In the genomic region with DNA sequence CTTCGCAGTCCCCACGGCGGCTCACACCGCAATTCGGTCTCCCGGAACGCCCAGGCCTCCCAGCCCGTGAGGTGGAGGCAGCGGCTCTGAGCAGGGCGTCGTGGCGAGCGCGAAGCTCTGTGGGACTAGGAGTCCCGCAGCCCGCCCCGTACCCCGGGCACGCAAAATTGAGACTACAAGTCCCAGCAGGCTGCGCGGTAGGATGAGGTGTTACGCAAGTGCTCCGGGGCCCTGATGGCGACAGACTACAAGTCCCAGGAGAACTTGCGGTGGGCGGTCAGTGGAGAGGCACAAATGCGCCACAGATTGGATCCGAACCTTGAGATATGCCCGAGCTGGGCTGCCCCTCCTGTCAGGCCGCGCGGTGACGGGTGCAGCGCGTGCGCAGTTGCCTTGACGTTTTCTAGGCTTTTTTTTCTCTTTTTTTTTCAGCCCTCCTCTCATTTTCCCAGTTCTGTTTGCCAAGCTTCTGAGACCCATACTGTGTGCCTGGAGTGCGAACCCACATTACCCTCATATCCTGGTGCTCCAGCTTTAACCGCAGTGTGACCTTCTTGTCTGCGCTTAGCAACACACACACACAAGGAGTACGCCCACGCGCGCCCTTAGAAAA, we compare ENCODE assay signal across 8 mouse cellular contexts. TPM values are rescaled to one million over a fixed set of nuclear protein-coding genes. Genes with fewer than 3 reads are reported as not detected.
A peak's percentile ranks its signal among the peaks of the same experiment; 100 is the strongest.
DNase-seq lines count a peak whose midpoint lies in the region; ATAC-seq and TF ChIP-seq lines count a peak whose summit lies in the region.

No protein-coding gene starts in this region.

- H3K4me3 ChIP-seq in heart, embryonic 12.5 days: peak overlapping the region; percentile 87
- H3K4me3 ChIP-seq in kidney, postnatal 0 days (replicated peaks; ENCODE audit: low read depth, low read length): peak overlapping the region; percentile 94
- peak overlapping the region; percentile 97 for H3K4me3 ChIP-seq in liver, embryonic 11.5 days (ENCODE audit: low read depth, low read length)
- H3K4me3 ChIP-seq in stomach, embryonic 14.5 days (ENCODE audit: low read depth, low read length): peak overlapping the region; percentile 91

- no peaks in the 10 kb centered on the region for H3K9me3 ChIP-seq in heart, embryonic 12.5 days (replicated peaks)
- H3K9me3 ChIP-seq in kidney, postnatal 0 days (replicated peaks; ENCODE audit: low read length): no peaks in the 10 kb centered on the region
- H3K9me3 ChIP-seq in liver, embryonic 11.5 days (ENCODE audit: control insufficient read depth, low read length): no peaks in the 10 kb centered on the region
- H3K9me3 ChIP-seq in stomach, embryonic 14.5 days (ENCODE audit: control insufficient read depth, low read depth, low read length): no peaks in the 10 kb centered on the region

- peak overlapping the region; percentile 87 for H3K27ac ChIP-seq in heart, embryonic 12.5 days (ENCODE audit: poor library complexity, severe bottlenecking)
- peak overlapping the region; percentile 96 for H3K27ac ChIP-seq in kidney, postnatal 0 days
- peak overlapping the region; percentile 90 for H3K27ac ChIP-seq in liver, embryonic 11.5 days (ENCODE audit: low read depth, low read length)
- peak overlapping the region; percentile 90 for H3K27ac ChIP-seq in stomach, embryonic 14.5 days (ENCODE audit: low read length)

- peak overlapping the region; percentile 96 for H3K9ac ChIP-seq in heart, embryonic 12.5 days
- peak overlapping the region; percentile 95 for H3K9ac ChIP-seq in kidney, postnatal 0 days (ENCODE audit: low read depth, low read length)
- peak overlapping the region; percentile 91 for H3K9ac ChIP-seq in liver, embryonic 11.5 days (ENCODE audit: low read depth, low read length)
- H3K9ac ChIP-seq in stomach, embryonic 14.5 days (replicated peaks; ENCODE audit: low read depth, low read length): peak overlapping the region; percentile 74

- H3K4me2 ChIP-seq in heart, embryonic 12.5 days: peak overlapping the region; percentile 91
- H3K4me2 ChIP-seq in kidney, postnatal 0 days (ENCODE audit: low read length): peak overlapping the region; percentile 80
- peak overlapping the region; percentile 95 for H3K4me2 ChIP-seq in liver, embryonic 11.5 days
- peak overlapping the region; percentile 85 for H3K4me2 ChIP-seq in stomach, embryonic 14.5 days (replicated peaks; ENCODE audit: low read depth, low read length)

- H3K4me1 ChIP-seq in heart, embryonic 12.5 days (replicated peaks): peaks cover 27% of the 10 kb centered on the region
- H3K4me1 ChIP-seq in kidney, postnatal 0 days (replicated peaks; ENCODE audit: insufficient read depth, low read length): peaks cover 8% of the 10 kb centered on the region
- H3K4me1 ChIP-seq in liver, embryonic 11.5 days (replicated peaks; ENCODE audit: control insufficient read depth, insufficient read depth, low read length): peaks cover 26% of the 10 kb centered on the region
- H3K4me1 ChIP-seq in stomach, embryonic 14.5 days (ENCODE audit: control insufficient read depth, insufficient read depth, low read length): peaks cover 11% of the 10 kb centered on the region; the same call in 1 of the 2 replicates

- H3K36me3 ChIP-seq in heart, embryonic 12.5 days: peaks cover 9% of the 10 kb centered on the region
- H3K36me3 ChIP-seq in kidney, postnatal 0 days (ENCODE audit: insufficient read depth, low read length): 0 out of 2 replicates have a peak, but pooled peaks cover 8% of the 10 kb centered on the region
- H3K36me3 ChIP-seq in liver, embryonic 11.5 days (ENCODE audit: control insufficient read depth, insufficient read depth, low read length): no peaks in the 10 kb centered on the region; the same call in 1 of the 2 replicates
- H3K36me3 ChIP-seq in stomach, embryonic 14.5 days (ENCODE audit: control insufficient read depth, insufficient read depth, low read length): no peaks in the 10 kb centered on the region; the same call in 1 of the 2 replicates

- WGBS in heart, embryonic 12.5 days: under 1% methylated on average over 44 of the region's 44 CpGs
- WGBS in kidney, postnatal 0 days: 3% methylated on average over 44 of the region's 44 CpGs
- 2% methylated on average over 44 of the region's 44 CpGs for WGBS in liver, embryonic 11.5 days
- WGBS in stomach, embryonic 14.5 days: 1% methylated on average over 44 of the region's 44 CpGs

- H3K27me3 ChIP-seq in heart, embryonic 12.5 days (replicated peaks): no peaks in the 10 kb centered on the region
- no peaks in the 10 kb centered on the region for H3K27me3 ChIP-seq in kidney, postnatal 0 days (ENCODE audit: insufficient read depth, low read length)
- H3K27me3 ChIP-seq in liver, embryonic 11.5 days (replicated peaks; ENCODE audit: control insufficient read depth, insufficient read depth, low read length): no peaks in the 10 kb centered on the region
- no peaks in the 10 kb centered on the region for H3K27me3 ChIP-seq in stomach, embryonic 14.5 days (ENCODE audit: control insufficient read depth, insufficient read depth, low read length)

- TF ChIP-seq CTCF in kidney, postnatal 0 days (IDR thresholded peaks at IDR 0.05; ENCODE audit: low read depth): no peak

- DNase-seq in CD4-positive, CD25-positive, alpha-beta regulatory T cell, adult 2 months (ENCODE audit: low read depth, low spot score): peak; percentile 99
- peak; percentile 99 for DNase-seq in brain, embryonic 18.5 days (ENCODE audit: low read depth, low spot score)
- peak; percentile 100 for DNase-seq in kidney, postnatal 0 days (ENCODE audit: low spot score)
- DNase-seq in liver, embryonic 11.5 days (ENCODE audit: low spot score): peak; percentile 95
- peak; percentile 98 for DNase-seq in naive thymus-derived CD4-positive, alpha-beta T cell, adult 2 months (ENCODE audit: low read depth)

- ATAC-seq in erythroid progenitor cell, adult 5-6 weeks (replicated peaks; ENCODE audit: low FRiP score, poor library complexity, severe bottlenecking): peak; percentile 92
- ATAC-seq in heart, embryonic 12.5 days (ENCODE audit: insufficient number of reproducible peaks, low FRiP score): peak; percentile 97
- ATAC-seq in kidney, postnatal 0 days (replicated peaks; ENCODE audit: low FRiP score, low read depth): peak; percentile 99
- peak; percentile 96 for ATAC-seq in liver, embryonic 11.5 days (replicated peaks; ENCODE audit: low FRiP score)
- ATAC-seq in stomach, embryonic 14.5 days (ENCODE audit: insufficient number of reproducible peaks, insufficient read depth, low FRiP score, low read depth): peak; percentile 99

RNA-seq across cellular contexts. Expression of gene Stk25, which starts 22.8 kb away (rescaled TPM):
- 28.5 and 36.5 TPM in 2 replicates for total RNA-seq in erythroid progenitor cell, adult 5-6 weeks (2015; ENCODE audit: low replicate concordance)
- total RNA-seq in erythroid progenitor cell, adult 5-6 weeks (2017; ENCODE audit: low replicate concordance): 33.5 and 52.2 TPM in 2 replicates
- 133 and 143 TPM in 2 replicates for polyA plus RNA-seq in heart, embryonic 12.5 days (2016; fragmentation: Nextera tagmentation; extraction: Ambion mirVana)
- polyA plus RNA-seq in kidney, postnatal 0 days (2015; fragmentation: Nextera tagmentation; extraction: Ambion mirVana): 174 TPM in 2 replicates
- 97.7 and 102 TPM in 2 replicates for polyA plus RNA-seq in liver, embryonic 11.5 days (2014; fragmentation: Nextera tagmentation; extraction: Ambion mirVana)
- polyA plus RNA-seq in stomach, embryonic 14.5 days (2014; fragmentation: Nextera tagmentation; extraction: Ambion mirVana): 171 and 174 TPM in 2 replicates

RNA-seq across cellular contexts. Expression of gene Bok, which starts 49.8 kb away (rescaled TPM):
- not detected in 2 replicates for total RNA-seq in erythroid progenitor cell, adult 5-6 weeks (2015; ENCODE audit: low replicate concordance)
- not detected in 2 replicates for total RNA-seq in erythroid progenitor cell, adult 5-6 weeks (2017; ENCODE audit: low replicate concordance)
- polyA plus RNA-seq in heart, embryonic 12.5 days (2016; fragmentation: Nextera tagmentation; extraction: Ambion mirVana): 48.1 and 50.0 TPM in 2 replicates
- polyA plus RNA-seq in kidney, postnatal 0 days (2015; fragmentation: Nextera tagmentation; extraction: Ambion mirVana): 106 and 109 TPM in 2 replicates
- polyA plus RNA-seq in liver, embryonic 11.5 days (2014; fragmentation: Nextera tagmentation; extraction: Ambion mirVana): 11.3 and 12.2 TPM in 2 replicates
- 54.1 and 58.0 TPM in 2 replicates for polyA plus RNA-seq in stomach, embryonic 14.5 days (2014; fragmentation: Nextera tagmentation; extraction: Ambion mirVana)

Comparison
In these comparisons a context has a peak if more than half of its experiments do, and no peak if none do; other contexts are left out.
1. Peak in every context shown above with its lines: DNase-seq, ATAC-seq, H3K4me3 ChIP-seq and H3K27ac ChIP-seq.